Mouse (Mus musculus): ENCODE results near the gene Il1rapl2.

Gene Il1rapl2

DNA sequence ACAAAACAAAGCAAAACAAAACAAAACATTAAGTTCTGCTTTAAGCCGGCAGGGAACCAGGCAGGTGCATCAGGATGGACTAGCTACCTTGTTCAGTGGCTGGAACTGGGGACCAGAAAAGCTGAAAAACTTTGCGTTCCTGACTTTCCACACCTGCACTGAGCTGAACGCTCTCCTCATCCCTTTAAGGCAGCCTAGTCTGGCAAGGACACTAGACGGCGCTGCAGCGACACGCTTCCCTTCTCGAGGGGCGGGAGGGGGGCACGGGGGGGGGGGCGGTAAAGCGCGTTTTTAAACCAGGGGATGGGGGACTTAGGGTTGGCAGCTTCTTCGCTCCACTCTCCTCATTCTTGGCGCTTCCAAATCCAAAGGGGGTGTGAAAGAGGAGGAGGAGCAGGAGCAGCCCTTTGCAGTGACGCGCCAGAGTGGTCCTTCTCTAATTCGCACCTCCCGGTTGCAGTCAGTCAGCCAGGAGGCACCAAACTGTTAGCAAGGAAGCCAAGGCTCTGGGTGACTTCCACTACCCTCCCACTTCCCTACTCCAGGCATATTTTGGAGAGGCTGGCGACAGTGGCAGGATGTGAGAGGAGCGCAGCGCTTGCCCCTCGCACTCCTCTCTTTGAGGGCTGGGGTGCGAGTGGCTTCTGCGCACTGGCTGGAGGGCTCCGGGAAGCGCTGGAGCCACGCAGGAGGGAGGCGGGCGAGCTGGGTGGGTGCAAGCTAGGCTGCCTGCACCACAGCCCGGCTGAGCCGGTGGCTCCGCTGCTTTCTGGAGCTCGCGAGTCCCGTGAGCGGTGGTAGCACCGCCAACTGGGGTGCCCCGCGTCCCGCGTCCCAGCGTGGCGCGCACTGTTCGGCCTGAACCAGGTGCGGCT lies at the start of gene Il1rapl2:
Gene Il1rapl2, plus strand, starts transcription at position 288 of the 875 bp plus-strand sequence.
- DNase-seq (ENCODE audit: low spot score in 2 of 2), result no peak

DNA sequence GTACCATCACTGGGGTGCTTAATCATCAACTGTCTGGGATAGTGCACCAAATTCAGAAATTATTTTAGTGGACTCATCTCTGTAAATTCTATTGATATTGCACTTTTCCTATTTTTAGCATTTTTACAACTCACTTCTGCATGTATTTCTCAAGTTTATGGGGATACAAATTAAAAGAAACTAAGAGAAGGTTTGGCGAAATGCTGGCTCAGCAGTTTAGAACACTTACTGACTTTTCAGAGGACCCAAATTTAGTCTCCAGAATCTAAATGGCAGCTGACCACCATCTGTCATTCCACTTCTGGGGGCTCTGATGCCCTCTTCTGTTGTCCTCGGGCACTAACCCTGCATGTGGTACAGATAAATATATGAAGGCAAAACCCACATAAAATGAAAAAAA lies 22.1 kb upstream of the Il1rapl2 start:
- DNase-seq (ENCODE audit: low spot score in 2 of 2), result no peak

DNA sequence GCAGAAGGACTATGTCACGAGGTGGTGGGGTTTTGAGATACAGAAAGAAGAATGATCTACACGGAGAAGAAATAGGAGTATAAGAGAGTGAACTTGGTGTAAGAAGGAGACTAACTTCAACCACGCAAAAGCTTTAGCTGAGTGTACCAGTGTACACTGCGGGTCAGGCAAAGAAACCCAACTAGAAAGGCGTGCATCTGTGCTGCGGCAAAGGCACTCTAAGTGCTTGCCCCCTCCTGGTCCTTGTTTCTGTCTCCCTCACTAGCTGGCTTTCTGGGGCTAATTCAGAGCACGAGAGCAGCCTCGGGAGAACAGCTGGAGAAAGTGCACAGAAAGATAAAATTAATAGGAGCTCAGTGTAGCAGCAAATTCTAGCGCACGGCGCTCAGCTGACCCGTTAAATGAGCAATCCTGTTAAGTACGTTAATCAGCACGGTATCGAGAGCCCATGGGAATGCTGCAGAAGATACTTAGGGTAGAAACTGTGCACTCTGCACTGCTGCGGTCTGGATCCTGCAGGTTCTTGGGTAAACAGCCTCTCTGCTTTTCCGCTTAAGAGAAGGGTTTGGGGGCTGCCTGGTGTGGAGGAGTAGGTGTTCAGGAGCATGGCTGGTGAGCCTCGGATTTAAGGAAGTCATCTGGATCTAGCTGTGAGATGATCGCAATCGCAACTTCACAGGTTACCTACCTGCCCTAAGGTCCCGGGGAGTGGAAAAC lies 778 bp upstream of the Il1rapl2 start:
- DNase-seq (ENCODE audit: low spot score in 2 of 2), result no peak

DNA sequence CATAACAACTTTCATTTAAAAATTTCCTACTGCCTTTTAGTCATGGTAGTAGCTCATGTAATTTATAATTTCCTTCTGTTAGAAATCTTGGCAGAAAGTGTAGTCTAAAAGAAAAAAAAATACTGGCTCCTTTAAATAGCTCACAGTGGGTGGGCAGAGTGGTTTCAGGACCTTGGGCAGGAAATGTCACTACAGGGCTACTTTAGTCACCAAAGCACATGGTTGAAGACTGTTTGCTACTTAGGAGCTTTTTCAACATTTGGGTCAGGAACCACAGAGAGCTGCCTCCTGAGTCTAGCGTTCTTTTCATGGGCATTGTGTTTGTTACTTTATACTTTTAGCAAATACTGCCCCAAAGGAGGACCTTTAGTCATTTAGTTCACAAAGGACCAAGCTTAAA lies 12.2 kb downstream of the Il1rapl2 start:
- DNase-seq (ENCODE audit: low spot score in 2 of 2), result no peak

DNA sequence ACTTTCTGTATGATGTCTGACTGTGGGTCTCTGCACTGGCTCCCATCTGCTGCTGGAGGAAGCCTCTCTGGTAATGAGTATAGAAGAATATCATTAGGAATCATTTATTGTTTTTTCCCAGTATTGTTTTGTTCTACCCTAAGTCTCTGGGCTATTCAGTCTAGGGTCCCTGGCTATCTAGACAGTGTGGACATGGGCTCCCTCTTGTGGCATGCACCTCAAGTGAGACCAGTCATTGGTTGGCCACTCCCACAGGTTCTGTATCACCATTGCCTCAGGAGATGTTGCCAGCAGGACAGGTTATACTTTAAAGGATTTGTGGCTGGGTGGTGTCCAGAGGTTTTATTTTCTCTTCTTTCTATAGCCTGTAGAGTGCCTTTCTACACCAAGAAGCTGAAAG lies 50.3 kb downstream of the Il1rapl2 start:
- DNase-seq (ENCODE audit: low spot score in 2 of 2), result no peak

DNA sequence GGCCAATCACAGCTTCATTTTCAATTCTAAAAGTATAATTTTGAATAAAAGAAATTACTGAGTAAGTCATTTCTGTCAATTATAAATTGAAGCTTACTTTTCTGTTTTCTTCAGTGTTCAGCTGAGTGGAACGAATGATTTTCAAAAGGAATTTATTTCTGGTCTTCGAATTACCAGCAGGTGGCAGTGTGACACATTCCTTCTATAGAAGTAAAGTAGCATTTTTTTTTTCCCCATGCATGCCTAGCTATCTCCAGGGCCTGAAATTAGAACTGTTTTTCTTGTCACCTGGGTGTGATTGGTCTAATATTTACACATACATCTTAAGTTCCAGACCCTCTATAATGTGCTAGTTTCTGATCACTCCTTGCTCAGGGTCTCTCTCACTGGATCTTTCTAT lies 96.6 kb downstream of the Il1rapl2 start:
- no peak for DNase-seq (ENCODE audit: low spot score in 2 of 2)

DNA sequence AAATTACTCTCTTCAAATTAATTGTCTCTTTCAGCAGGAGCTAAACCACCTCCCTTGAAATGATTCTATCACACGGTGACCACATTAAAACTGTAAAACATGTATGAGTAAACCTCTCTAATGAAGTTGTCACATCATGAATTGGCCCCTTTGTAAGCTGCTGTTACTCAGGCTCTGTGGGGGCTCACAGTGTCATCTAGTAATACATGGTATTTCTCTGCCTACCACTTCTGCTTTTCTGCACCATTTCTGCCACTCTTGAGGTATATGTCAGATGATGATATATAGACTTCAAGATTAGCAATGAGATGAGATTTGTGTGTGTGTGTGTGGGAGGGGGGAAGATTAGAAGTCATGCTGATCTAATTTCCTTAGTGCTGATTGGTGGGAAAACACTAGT lies 117.6 kb downstream of the Il1rapl2 start:
- no peak for DNase-seq (ENCODE audit: low spot score in 2 of 2)

DNA sequence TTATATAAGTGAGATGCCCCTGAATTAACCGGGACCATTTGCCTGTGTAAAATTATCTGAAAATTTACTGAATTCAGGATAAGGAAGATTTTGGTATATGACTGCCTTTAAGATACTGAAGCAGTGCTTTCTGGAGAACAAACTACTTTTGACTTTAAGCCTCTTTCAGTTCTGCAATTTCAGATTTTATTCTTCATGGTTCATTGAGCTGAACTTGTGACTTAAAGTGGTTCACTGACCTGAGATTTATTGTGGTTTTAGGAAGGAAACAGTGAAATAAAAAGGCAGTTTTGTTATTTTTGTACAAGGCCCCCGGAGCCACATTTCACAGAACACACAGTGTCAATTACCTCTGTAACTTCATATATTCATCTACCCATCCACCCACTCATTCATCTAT lies 129.6 kb downstream of the Il1rapl2 start:
- no peak for DNase-seq (ENCODE audit: low spot score in 2 of 2)

DNA sequence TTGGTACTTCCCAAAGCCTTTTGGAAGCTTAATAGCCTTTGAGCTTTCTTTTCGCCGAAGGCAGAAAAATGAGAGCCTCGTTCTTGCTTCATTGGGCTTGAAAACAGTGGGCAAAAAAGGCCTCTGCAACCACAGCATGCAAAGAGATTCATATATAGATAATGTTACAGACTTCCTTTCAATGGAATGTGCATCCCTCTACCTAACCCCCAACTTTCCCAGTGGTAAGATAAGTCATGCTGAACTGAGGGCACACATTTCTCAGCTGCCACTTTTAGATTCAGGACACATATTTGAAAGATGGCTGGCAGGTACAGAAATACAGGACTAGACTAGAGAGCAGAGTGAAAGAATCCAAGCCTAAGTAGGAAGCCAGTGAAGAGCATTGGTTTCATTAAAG lies 185.1 kb downstream of the Il1rapl2 start:
- DNase-seq (ENCODE audit: low spot score in 2 of 2), result no peak

DNA sequence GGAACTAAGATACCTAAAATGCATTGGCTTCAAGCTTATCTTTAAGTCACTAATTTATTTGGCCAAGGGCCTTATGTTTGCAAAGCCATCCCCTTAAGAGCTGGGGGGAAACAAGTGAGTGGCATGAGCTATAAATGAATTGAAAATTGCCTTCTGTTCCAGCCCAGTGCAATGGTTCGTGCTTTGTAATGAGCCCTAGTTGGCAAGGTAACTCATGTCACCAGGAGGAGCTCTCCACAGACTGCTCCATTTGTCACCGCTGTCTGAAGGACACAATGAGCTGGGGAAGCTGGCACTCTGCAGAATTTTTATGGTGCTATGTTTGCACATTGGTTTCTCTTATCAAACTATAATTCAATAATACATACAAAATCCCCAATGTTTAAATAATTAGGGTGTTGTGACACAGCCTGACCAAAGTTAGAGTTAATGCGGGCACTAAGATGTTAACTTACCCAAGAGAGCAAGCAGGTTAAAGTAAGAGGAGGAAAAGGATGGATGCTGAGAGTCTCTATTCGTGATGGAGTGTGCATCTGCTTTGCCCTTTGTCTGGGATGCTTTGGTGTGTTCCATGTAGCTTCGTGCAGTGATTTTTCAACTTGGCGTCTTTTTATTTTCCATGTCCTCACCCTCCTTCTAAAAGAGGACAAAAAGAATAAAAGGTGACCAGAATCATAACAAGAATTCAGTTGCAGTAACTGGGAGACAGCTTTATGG lies 235.2 kb downstream of the Il1rapl2 start:
- DNase-seq (ENCODE audit: low spot score in 2 of 2), result no peak

DNA sequence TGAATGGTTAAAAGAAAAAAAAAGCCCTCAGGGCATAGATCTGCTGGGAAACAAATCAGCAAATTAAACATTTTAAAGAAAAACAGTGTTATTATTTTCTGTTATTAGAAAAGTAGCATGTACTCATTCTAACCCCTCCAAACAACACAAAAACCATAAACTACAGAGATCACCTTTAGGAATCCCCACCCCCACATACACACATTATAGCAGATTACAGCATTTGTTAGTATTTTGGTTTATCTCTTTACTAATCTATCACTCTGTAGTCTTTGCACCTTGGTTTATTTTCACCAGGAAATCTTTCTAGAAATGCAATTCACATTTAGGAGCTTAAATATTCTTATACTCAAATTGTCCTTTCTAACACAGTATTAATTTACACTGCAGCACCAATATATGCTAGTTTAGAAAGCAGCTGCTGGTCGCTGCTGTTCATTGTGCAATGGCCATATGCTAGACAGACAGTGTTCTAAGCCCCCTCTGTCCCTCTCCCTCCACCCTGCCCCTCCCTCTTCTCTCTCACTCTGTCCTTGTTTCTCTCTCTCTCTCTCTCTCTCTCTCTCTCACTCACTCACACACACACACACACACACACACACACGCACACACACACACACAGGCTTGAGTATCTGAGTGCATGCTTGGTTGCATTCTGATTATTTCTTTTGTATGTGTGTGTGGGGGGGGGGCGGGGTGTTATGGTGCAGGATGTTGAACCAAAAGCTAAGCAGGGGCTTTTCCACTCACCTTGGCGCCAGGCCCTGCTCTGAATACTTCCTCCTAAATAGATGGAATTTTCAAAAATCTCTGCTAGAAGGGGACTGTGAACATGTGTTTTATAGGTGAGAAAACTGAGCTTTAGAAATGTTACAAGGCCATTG lies 236.1 kb downstream of the Il1rapl2 start:
- DNase-seq (ENCODE audit: low spot score in 2 of 2), result no peak

DNA sequence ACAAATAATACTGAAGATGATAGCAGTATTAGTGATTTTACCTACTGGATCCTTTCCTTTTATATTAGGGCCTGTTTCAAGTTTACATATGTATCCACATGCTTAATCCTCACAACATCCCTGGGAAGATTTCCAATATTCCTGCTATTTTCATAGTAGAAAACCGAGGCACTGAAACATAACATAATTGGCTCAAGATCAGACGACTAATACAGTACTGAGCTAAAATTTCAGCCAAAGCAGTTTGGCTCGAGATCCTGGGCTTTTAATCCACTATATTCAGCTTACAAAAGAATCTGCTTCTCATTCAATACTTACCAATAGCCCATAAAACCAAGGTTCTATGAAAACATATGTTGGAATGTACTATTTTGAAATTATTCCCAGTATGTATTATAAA lies 239.1 kb downstream of the Il1rapl2 start:
- no peak for DNase-seq (ENCODE audit: low spot score in 2 of 2)

DNA sequence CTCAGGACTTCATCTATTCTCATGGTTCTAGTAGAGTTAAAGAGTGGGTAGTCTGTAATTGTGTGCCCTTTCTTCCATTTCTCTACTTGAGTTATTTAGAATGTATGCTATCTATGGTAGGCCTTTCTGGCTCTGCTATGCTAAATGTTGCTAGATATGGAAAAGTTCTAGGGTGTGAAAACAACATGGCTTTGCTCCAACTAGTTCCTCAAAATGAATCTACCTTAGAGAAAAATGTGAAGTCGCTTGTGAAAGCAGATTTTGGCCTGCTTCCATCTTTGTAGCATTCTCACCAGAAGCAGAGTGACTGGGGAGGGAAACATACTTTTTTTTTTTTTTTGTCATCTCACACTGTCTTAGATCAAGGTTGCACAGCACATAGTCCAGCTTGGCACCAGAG lies 241.7 kb downstream of the Il1rapl2 start:
- DNase-seq (ENCODE audit: low spot score in 2 of 2), result no peak

DNA sequence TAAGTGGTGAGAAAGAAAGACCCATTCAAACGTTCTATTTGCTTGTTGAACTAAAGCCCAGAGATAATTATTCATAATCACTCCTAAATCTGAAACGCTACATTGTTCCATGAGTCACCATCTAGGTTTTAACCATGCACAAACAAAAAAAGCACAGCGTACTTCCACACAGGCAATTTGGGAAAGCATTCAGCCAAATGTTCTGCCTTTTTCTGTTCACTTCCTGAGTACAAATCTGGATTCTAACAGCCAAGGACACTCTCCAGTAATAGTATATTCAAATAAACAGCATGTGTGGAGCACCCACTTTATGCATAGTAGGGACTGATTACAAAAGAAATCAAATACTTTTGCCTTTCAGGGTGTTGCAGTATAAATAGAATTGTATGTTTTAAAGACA lies 278.5 kb downstream of the Il1rapl2 start:
- DNase-seq (ENCODE audit: low spot score in 2 of 2), result no peak

DNA sequence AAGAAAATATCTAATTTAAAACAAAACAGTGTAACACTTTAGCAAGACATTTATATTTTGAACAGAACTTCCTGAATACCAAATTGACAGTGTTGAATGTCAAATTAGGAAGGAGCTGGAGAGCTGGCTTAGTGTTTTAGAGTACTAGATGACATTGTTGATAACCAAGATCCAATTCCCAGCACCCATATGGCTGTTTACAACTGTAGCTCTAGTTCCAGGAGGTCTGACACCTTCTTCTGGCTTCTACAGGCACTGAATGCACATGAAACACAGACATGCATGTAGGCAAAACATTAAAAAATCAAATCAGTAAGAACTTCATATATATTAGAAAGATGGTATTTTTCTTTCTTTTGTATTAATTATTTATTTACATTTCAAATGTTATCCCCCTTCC lies 353.1 kb downstream of the Il1rapl2 start:
- no peak for DNase-seq (ENCODE audit: low spot score in 2 of 2)

DNA sequence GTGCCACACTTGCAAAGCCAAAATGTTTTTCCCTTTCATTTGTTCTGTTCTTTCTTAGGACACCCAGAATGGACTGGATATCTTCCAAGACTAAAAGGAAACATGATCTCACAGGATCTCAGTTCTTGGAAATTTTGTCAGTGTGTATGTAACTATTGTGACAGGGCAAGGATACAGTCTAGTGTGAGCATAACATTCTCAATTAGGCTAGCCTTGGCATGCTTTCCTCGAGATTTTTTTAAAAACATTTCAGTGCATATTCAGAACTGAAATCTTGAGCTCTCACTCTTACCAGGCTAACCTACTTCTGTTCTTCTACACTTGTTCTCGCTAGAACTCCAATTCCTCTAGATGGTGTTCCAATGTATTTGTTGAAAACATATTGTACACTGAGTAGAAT lies 356.4 kb downstream of the Il1rapl2 start:
- no peak for DNase-seq (ENCODE audit: low spot score in 2 of 2)

DNA sequence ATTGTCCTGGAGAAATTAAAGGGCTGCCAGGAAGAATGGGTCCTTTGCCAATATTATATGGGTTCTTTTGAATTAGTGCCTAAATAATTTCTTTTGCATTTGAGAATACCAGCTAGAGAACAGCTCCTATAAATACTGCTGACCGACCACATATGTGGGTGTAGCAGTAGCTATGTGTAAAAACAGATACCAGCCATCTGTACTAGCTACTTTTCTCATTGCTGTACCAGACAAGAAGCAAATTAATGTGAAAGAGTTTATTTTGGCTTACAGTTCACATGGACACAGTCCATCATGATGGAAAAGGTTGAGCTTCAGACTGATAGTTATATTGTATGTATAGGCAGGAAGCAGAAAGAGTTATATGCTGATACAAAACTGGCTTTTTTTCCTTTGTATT lies 377.3 kb downstream of the Il1rapl2 start:
- no peak for DNase-seq (ENCODE audit: low spot score in 2 of 2)

DNA sequence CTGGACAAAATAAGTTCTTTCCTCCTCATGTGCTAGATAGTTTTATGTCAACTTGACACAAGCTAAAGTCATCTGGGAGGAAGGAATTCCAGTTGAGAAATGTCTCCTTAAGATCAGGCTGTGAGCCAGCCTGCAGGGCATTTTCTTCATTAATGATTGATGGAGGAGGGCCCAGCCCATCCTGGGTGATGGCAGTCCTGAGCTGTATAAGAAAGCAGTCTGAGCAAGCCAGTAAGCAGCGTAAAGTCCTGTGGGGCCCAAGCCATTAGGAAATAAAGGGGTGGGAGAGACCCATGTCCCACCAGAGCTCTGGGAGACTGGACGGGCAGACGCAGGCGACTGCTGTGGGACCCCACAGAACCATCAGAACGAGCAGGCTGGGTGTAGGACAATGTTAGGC lies 400.9 kb downstream of the Il1rapl2 start:
- no peak for DNase-seq (ENCODE audit: low spot score in 2 of 2)

DNA sequence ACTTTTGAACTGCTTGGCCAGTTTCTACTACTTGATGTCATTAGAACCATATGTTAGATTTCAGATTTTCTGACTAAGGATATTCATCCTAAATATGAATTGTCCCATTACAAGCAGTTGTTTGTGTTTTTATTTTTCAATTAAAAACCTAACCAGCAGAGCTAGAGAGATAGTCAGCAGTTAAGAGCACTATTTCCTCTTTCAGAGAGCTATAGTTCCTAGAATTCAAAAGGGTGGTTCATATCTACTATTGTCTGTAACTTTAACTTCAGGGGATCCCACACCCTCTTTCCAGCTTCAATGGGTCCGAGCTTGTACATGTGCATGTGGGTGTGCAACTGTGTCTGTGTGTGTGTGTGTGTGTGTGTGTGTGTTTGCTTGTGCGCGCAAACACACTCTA lies 472.7 kb downstream of the Il1rapl2 start:
- no peak for DNase-seq (ENCODE audit: low spot score in 2 of 2)

DNA sequence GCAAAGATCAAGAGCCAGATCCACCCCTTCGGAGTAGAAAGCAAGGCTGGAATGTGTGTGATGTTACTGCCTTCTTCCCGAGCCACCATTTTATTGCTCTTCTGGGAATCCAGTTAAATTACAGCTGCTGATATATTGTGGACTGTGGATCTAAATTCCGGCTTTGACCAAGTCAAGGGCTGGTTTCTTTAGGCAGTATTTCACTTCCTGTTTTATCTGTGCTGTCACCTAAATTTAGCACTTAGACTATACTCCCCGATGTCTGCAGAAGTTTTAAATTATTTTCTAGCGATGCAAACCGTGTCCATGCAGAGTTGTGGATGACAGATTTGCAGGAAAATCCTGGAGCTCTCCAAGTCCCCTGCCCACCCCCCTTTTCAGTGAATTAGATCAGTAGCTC lies 533.5 kb downstream of the Il1rapl2 start:
- DNase-seq (ENCODE audit: low spot score in 2 of 2), result no peak

DNA sequence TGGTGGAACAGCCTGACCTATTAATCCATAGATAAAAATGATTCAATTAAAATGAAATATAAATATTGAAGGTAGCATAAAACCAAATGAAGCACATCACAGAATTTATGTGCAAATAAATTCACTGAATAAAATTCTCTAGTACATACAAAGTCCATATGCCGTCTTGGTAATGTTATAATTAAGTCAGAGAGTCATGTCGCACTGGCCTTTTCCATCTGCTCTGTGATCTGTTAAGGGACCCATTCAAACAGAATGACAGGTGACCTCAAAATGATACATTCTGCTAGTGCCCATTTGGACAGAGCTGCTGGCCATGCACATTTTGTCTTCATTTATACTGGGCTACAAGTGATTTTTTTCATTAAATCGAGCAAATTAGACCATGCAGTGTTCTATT lies 534.3 kb downstream of the Il1rapl2 start:
- no peak for DNase-seq (ENCODE audit: low spot score in 2 of 2)

DNA sequence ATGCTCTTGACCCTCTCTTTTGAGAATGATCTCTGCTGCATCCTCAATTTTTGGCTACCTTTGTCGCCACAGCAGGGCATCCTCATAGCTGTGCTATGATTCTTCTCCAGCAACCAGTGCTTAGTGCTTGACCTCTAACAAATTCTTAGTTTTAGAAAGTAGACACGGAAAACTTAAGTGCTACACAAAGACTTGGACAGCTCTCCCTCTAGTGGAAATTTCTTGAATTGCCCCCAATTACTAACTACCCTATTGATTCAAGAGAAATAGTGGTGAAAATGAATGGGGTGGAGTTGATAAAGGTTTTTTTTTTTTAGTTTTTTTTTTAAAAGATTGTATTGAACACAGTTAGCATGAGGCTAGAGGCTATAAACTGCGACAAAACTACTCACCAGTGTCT lies 599.7 kb downstream of the Il1rapl2 start:
- no peak for DNase-seq (ENCODE audit: low spot score in 2 of 2)

Data from urinary bladder, postnatal 4 days (tissue).